Mouse (Mus musculus) adrenal gland, adult 8-10 months (tissue): ENCODE data around the gene Vdr. TPM values are rescaled to one million over a fixed set of nuclear protein-coding genes. Genes with fewer than 3 reads are reported as not detected.

Source experiments
- DNase-seq: peaks from one replicate; pipeline ENCODE4 v3.0.0; 2022
- total RNA-seq, 4 experiments: library from RNA; stranded (reverse); gene quantifications; 2 replicates each; pipeline ENCODE4 v1.2.4; 2022

The Vdr gene
- total RNA-seq, 4 experiments from 2014 or later, result 5.2 to 26.1 (median 16.0) TPM

- no peak for DNase-seq
Measured at GRCm38 (mm10) chr15:97828221-97828842, 82.1 kb downstream of the Vdr start.

GRCm38 (mm10) chr15:97827401-97827800, 83.0 kb downstream of the Vdr start:
- DNase-seq, result no peak

DNA sequence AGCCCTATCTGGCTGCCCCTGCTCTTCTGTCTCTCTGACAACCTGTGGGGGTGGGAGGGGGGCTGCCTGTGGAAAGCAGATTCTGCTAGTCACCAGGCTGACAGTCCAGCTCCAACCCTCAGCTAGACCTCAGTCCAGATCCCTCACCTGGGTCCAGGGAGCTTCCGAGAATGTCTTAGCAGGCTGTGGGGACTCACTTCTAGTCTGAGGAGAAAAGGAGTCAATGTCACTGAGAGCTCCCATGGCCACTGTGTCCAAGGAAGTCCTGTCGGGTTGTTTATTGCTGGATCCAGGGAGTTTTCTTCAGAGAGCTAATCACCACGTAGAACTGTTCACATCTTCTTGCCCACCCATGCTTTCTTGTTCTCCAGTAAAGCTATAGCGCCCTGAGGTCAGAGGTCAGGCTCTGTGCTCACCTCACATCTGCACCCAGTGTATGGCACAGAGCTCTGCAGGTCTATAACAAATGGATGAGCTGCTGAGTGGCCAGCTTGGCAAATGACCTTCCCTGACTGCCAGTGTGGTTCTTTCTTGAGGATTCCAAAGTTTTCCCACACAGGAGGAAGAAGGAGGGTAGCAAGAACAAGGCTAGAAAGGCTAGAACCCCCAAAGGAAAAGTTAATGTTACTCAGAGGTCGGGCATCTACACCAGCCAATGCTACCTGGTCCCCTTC, 83.7 kb downstream of the Vdr start:
- DNase-seq, result no peak

DNA sequence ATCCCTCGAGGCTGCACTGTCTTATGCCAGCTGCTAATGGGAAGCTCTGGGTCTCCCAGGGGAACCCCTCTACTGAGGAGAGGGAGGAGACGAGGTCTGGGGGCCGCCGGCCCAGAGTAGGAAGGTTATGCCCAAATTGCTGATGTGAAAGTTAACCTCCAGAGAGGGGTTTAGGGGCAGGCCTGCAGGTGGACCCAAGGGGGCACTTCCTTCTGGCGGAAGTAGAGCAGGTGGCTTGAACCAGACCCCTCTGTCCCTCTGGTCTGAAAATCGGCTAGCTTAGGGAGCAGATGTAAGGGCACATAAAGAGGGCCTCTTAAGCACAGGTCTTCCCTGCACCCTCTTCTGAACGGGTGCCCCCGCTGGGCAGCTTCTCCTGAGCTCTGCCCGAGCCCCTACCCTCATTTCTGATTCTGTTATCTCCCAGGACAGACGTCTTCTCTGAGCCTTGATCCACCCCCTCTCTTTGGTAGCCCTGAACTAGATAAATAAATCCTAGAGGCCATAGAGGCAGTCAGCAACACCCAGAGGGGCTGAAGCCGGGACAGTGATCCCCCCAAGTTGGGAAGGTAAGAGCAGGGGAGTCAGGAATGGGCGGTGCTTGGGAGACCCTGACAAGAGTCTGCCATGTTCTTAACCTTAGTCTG, 84.4 kb downstream of the Vdr start:
- no peak for DNase-seq

DNA sequence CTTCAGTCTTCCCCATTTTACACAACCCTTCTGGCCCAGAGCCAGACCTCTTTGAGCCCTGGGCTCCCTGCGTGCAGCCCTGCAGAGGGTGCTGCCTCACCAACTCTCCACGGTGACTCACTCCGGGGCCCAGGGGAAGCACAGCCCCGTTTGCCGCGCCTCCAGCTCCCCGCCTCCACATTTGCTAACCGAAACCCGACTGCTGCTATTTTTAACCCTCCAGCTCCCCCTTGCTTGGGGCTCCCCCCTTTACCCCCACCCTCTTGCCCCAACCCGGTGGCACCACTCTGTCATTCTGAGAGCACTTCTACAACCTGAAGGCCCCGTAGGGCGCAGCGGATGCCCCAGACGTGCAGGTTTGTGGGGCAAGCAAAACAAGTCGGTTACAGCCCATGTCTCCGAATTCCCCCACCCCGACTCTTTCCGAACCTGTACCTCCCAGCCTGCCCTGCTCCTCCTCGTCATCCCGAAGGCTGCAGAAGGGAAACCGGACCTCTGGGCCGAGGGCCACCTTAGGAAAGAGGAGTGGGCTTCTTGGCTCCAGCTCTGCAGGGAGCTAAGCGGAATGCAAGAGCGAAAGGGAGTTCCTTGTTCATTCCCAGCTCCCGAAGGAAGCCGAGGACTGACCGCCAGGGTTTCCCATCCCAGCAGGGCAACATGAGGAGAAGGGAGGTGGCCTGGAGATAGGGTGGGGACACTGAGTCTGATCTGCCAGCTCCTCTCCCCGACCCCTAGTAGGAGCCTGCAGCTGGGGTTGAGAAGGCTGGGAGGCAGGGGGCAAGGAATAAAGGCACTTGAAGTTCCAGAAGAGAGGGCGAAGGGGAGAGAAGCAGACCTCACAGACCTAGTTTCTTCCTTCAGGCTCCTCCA, 85.1 kb downstream of the Vdr start:
- peak; percentile 91 for DNase-seq

DNA sequence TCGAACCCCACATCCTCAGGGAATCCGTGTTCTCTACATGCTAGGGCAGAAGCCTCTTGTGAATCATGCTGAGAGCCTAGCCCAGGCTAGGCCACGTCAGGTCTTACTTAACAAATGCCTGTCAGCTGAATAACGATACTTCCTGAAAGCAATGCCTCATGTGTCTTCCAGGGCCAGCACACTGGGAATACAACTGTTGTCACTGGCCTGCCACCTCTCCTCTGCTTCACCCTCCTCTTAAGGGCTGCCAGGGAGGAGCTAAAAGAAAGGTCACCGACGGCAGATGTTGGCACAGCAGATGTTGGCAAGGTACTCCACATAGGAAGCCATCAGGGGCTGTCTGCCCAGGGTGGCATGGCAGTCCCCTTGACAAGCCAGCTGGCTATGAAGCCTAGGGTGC, 86.4 kb downstream of the Vdr start:
- peak; percentile 81 for DNase-seq

DNA sequence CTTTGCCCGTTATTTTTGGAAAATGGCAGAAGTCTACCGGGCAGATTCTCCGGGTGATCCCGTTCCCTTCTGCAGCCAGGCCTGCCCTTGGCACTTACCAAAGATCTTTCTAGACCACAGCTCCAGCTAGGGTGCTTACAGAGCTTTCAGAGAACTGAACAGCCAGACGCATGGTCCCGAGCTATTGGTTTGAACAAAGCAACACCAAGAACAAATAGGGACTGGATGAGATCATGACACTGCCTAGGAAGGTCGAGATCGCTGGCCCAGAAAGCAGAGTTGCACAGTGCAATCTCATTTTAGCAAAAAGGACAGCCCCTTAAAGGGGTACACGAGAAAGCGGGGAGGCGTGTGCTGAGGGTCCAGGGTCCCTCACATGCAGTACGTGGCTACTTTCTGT, 87.0 kb downstream of the Vdr start:
- no peak for DNase-seq

GRCm38 (mm10) chr15:97822545-97823228, 87.7 kb downstream of the Vdr start:
- no peak for DNase-seq

- no peak for DNase-seq
Measured at GRCm38 (mm10) chr15:97821983-97822363, 88.5 kb downstream of the Vdr start.

DNA sequence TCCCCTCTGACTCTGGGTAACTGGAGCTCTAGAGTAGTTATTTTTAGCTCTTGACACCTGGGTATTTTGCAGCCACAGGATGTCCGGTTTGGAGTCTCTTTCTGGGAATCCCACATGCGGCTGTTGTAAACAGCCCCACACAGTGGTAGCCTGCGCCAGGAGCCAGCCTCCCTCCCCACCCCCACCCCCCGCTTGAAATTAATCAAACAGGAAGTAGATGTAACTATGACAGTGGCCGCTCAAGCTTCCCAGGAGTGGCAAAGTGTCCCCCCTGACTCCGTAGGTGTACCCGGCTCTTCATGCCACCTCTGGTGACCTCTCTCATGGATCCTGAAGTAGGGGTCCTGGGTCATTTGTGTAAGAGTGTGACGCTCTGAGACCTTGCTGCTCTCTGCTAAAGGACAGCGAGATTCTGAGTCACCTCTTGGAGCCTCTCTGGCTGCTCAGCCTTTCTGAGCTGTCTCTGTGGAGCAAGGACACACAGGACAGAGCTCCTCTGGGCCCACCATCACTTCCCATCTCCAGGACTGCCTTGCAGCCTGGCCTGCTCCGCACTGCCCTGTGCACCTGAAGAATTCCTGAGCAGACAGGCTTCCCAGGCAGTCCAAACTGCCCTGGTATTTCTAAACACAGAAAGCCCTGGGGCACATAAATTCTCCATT, 89.0 kb downstream of the Vdr start:
- peak; percentile 72 for DNase-seq

- DNase-seq, result no peak
Measured at GRCm38 (mm10) chr15:97819937-97820336, 90.5 kb downstream of the Vdr start.

DNA sequence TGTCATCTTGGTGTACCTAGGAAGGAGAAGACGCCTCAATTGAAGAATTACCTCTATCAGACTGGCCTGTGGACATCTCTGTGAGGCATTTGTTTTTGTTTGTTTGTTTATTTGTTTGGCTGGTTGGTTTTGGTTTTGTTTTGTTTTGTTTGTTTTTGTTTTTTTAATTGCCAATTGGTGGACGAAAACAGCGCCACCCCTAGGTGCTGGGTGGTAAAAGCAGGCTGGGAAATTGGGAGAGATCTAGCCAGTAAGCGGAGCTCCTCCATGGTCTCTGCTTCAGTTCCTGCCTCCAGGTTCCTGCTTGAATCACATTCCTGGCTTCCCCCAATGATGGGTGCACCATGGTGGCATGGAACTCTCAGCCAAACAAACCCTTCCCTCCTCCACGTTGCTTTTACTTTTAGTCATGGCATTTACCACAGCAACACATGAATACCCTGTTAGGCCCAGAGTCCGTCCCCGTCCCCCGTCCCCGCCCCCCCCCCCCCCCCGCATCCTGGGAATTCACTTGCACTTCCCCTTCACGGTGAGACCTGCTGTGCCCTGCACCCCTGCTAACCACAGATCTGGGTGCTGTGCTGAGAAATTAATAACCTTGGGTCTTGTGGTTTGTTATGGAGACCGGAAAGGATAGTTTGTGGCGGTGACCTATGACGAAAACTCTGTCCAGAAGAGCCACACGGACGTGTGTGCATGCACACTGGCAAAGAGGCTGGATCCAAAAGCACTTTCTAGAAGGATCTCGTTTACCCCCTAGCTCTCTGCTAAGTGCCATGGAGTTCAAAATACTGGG, 94.0 kb downstream of the Vdr start:
- DNase-seq, result no peak

DNA sequence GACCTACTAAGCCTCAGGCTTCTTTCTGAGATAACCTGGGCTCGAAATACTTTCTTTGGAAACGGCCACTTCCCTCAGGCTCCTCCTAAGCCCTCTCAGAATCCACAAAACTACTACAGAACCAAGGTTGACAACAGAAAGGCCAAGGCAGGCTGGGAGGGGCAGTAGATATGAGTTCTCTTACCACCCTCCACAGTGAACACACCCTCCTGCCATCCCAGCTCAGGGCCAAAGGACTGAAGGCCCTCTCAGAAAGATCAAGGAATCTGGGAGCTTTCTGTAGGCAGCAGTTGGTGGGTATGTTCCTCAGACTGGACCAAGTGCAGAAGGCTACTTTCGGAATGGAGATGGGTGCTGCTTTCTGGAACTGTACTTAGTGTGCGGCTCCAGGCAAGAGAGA, 95.2 kb downstream of the Vdr start:
- no peak for DNase-seq

GRCm38 (mm10) chr15:97814703-97815102, 95.7 kb downstream of the Vdr start:
- DNase-seq, result no peak

DNA sequence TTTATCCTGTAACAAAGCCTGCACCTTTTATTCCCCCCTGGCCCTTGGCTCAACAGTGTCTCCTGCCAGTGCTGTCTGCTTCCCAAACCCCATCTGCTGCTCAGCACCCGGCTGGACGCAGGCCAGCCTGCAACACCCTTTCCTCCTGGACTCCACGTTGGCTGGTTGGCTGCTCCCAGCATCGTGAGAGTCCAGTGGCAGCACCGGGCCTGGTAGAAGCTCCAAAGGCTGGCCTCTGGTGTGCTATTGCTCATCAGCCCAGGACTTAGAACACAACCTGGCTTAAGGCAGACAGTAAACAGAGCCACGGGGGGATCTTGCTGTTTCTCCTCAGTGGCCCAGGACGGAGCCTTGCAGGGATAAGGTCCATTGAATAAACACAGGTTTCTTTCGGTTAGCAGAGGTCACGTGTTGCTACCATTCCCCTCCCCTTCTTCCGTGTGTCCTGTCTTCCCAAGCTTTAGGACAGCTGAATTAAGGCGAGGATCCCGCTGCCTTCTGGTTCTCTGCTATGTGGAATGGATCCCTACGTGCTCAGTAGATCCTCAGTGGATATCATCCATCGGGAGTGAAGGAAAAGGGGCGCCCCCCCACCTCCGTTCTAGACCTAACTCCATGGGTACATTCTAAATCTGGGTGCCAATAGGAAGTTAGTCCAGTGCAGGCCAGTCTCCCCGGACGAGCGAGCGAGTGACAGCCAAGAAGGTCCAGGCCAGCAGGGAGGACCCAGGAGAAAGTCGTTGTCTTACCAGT, 96.8 kb downstream of the Vdr start:
- no peak for DNase-seq

GRCm38 (mm10) chr15:97812875-97813274, 97.6 kb downstream of the Vdr start:
- DNase-seq, result no peak

DNA sequence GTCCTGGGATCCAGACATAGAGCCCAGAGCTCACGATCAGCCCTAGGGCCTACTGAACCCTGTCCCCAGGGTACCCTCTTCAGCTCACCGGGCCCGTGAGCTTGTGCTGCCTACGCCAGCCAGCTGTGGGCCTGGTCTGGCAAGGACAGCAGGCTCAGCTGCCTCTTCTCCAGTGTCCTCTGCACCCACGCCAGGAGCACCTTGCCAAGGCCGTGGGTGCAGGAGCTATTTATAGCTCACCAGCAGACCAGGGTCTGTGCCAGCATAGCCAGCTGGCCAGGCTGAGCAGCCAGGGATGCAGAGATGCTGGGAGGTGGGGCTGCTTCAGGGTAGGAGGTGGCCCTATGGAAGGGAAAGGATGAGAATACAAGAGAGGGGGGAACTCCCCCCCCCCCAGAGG, 98.3 kb downstream of the Vdr start:
- peak; percentile 87 for DNase-seq

- DNase-seq, result no peak
Measured at GRCm38 (mm10) chr15:97811307-97811706, 99.1 kb downstream of the Vdr start.

GRCm38 (mm10) chr15:97810399-97810798, 100.0 kb downstream of the Vdr start:
- no peak for DNase-seq

- DNase-seq, result peak; percentile 87
Measured at GRCm38 (mm10) chr15:97809942-97810341, 100.5 kb downstream of the Vdr start.
